Comparison of ENCODE assay signal across 7 mouse cellular contexts in genomic region chr9:116138595-116139134, GRCm38 (mm10). TPM values are rescaled to one million over a fixed set of nuclear protein-coding genes. Genes with fewer than 3 reads are reported as not detected.
DNase-seq lines count a peak whose midpoint lies in the region; ATAC-seq lines count a peak whose summit lies in the region.

No protein-coding gene starts in this region.

- no peaks in the 10 kb centered on the region for H3K36me3 ChIP-seq in forebrain, embryonic 11.5 days (ENCODE audit: control insufficient read depth, insufficient read depth, low read length)

- 71% methylated on average over 11 of the region's 11 CpGs for WGBS in forebrain, embryonic 11.5 days

- no peaks in the 10 kb centered on the region for H3K4me1 ChIP-seq in forebrain, embryonic 11.5 days (replicated peaks; ENCODE audit: control insufficient read depth, insufficient read depth, low read length)

- DNase-seq in spleen, postnatal 36 days (ENCODE audit: low spot score in 2 of 2), result peak; percentile 55 to 58
- no peak for DNase-seq in spleen, adult 12 weeks (ENCODE audit: low spot score)
- DNase-seq in forebrain, embryonic 11.5 days (ENCODE audit: low spot score), result peak; percentile 63
- peak; percentile 84 for DNase-seq in left cerebral cortex, postnatal 4 days
- DNase-seq in thymus, adult 18-20 months, result peak; percentile 38 to 68
- no peak for DNase-seq in kidney, postnatal 25 days
- no peak for DNase-seq in kidney, adult 9 months

- peak; percentile 63 for ATAC-seq in forebrain, embryonic 11.5 days (replicated peaks; ENCODE audit: low FRiP score)

- no peak overlapping the region for H3K9ac ChIP-seq in forebrain, embryonic 11.5 days (ENCODE audit: low read length)

- H3K4me2 ChIP-seq in forebrain, embryonic 11.5 days (ENCODE audit: low read depth, low read length, severe bottlenecking), result no peak overlapping the region

- no peaks in the 10 kb centered on the region for H3K9me3 ChIP-seq in forebrain, embryonic 11.5 days (ENCODE audit: control insufficient read depth, low read length)

- no peak overlapping the region for H3K4me3 ChIP-seq in forebrain, embryonic 11.5 days (ENCODE audit: low read depth, low read length)

- H3K27me3 ChIP-seq in forebrain, embryonic 11.5 days (ENCODE audit: control insufficient read depth, insufficient read depth, low read length), result no peaks in the 10 kb centered on the region

- no peak overlapping the region for H3K27ac ChIP-seq in forebrain, embryonic 11.5 days (ENCODE audit: low read depth, low read length)

- intact Hi-C loops in left cerebral cortex, postnatal 4 days (cut with DNase I), result no loop called here

RNA-seq across cellular contexts. Expression of gene Tgfbr2, which starts 36.5 kb away (rescaled TPM):
- polyA plus RNA-seq in forebrain, embryonic 11.5 days (2014; fragmentation: Nextera tagmentation; extraction: Ambion mirVana), result 8.1 and 8.7 TPM in 2 replicates
- total RNA-seq in left cerebral cortex, postnatal 4 days (2021), result 10 to 100 TPM; 11.5 to 12.0 TPM

Comparison
In these comparisons a context has a peak if more than half of its experiments do, and no peak if none do; other contexts are left out.
1. DNase-seq: peak in spleen, postnatal 36 days (2 of 2), forebrain, embryonic 11.5 days (single experiment), left cerebral cortex, postnatal 4 days (single experiment) and thymus, adult 18-20 months (2 of 2); none in spleen, adult 12 weeks (single experiment), kidney, postnatal 25 days (0 of 2) and kidney, adult 9 months (single experiment).